Mouse (Mus musculus): Measurements from ENCODE around the gene Olfr103. TPM values are rescaled to one million over a fixed set of nuclear protein-coding genes. Genes with fewer than 3 reads are reported as not detected.

Gene Olfr103
- total RNA-seq (2014; fragmentation: Nextera tagmentation): not detected in 2 replicates
- total RNA-seq (2017): not detected in 2 replicates

DNA sequence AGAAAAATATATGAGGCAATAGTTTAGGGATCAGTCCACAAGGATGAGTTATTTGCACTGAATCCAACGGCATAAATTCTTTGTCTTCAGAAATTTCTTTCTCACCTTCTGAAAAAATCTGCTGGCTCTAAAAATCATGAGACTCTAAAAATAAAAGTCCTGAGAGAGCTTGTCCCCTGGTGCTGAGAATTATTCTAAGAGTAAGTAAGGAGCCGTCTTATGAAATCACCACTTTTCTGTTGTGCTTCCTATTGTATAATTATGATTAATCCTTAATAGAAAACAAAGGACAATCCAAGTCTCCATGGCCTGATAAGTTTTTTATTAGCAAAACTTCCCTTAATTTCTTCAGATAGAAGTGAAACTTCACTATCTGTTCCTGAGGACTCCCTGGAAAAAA lies at the start of gene Olfr103:
Gene Olfr103 (minus strand): TSS at position 101 of the 400 bp plus-strand sequence.
- ATAC-seq (replicated peaks; ENCODE audit: low FRiP score, low TSS enrichment, poor library complexity, severe bottlenecking): no peak

DNA sequence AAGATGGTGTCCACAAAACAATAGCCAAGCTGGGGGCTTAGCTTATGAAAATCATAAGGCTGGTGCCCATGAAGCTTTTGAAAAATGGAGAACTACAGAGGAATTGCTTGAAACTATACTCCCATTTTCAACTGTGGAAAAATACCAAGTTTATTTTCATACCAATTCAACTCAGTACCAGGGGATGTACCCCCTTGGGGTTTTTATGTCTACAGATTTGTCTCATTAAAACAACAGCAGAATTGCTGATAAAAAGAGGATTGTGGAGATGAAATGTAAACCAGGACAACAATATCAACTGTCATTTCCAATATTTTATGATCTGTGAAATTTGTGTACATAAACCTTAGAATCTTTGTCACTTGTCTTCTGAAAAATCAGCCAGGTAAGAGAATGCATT lies 39.2 kb upstream of the Olfr103 start, which contains the start of gene Olfr105-ps:
Gene Olfr105-ps (plus strand): TSS at position 301 of the 400 bp plus-strand sequence.
- ATAC-seq (replicated peaks; ENCODE audit: low FRiP score, low TSS enrichment, poor library complexity, severe bottlenecking): no peak

DNA sequence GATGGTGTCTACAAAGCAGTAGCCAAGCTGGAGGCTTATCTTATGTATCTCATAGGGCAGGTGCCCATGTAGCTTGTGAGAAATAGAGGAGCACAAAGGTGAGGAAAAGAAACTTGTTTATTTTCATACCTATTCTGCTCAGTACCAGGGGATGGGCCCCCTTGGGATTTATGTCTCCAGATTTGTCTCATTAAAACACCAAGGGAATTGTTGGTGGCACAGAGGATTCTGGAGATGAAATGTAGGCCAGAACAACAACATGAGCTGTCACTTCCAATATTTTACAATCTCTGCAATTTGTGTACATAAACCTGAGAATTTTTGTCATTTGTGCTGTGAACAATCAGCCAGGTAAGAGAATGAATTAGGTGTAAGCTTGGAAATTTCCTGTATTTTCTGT lies 19.8 kb upstream of the Olfr103 start, which contains the start of gene Olfr104-ps:
Gene Olfr104-ps (plus strand): TSS at position 301 of the 400 bp plus-strand sequence.
- ATAC-seq (replicated peaks; ENCODE audit: low FRiP score, low TSS enrichment, poor library complexity, severe bottlenecking): no peak

DNA sequence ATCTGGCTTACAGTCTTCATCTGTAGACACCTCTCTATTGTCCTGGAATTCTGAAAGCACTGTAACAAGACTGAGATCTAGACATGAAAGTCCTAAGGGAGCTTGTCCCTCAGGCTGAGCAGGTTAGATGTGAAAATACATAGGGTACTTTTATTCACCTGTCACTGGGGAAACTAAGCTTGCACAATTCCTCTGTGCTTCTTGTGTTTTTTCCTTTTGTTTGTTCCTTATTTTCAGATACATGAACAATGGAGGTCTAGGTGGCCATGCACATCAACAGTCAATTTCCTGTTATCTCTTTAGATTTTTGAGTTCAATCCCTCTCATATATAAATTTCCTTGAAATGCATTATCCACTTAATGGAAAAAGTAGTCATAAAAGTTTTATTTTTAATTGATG lies 22.5 kb downstream of the Olfr103 start, which contains the start of gene Olfr102:
Gene Olfr102 (minus strand): TSS at position 101 of the 400 bp plus-strand sequence.
- no peak for ATAC-seq (replicated peaks; ENCODE audit: low FRiP score, low TSS enrichment, poor library complexity, severe bottlenecking)

DNA sequence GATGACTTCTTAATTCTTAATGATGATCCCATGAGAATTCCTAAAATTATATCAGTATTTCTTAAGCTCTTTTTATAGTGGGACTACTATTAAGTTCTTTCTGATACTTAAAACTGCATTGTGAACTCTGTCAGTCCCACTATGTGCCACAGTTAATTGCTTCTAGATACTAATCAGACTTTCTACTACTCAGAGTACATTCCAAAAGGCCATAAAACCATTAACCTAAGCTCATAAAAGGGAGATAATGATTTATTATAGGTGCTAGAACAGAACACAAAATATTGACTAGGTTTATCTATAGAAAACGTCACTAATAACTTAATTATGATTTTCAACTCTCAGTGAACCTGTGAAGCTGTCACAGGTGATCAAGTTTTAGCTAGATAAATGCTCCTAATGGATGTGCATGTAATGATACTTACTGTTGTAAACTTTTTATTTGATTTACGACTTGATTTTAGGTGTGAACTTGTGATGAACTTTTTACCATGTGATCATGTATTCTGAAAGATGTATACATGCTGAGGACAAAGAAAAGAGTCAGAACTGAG lies 29.3 kb downstream of the Olfr103 start:
- no peak for ATAC-seq (replicated peaks; ENCODE audit: low FRiP score, low TSS enrichment, poor library complexity, severe bottlenecking)

DNA sequence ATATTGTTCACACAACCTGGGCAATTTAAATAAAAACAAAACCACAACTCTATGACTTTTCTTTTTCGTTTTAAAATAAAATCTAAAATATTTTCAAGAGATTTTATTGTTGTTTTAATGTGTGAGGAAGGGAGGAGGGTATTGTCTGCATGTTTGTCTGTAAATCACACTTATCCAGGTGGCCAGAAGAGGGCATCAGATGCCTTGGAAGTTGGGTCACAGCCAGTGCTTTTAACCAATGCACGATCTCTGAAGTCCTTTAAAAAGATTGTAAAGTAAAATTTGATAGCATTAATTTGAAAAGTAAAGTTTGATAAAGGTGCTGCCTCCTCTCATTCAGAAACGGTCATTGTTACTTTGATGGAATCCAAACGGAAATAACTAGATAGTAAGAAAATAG lies 31.0 kb downstream of the Olfr103 start:
- no peak for ATAC-seq (replicated peaks; ENCODE audit: low FRiP score, low TSS enrichment, poor library complexity, severe bottlenecking)

DNA sequence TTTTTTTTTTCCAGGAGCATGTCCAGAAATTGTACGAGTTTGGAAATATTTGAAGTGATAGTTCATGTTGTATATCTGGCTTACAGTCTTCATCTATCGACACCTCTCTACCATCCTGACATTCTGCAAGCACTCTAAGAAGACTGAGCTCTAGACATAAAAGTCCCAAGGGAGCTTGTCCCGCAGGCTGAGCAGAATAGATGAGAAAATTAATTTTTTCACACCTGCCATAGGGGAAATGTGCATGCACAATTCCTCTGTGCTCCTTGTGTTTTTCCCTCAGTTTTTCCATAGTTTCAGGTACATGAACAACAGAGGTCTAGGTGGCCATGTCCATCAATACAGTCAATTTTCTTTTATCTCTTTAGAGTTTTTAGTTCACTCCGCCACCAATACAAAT lies 35.3 kb downstream of the Olfr103 start, which contains the start of gene Olfr101:
Gene Olfr101 (minus strand): TSS at position 101 of the 400 bp plus-strand sequence.
- no peak for ATAC-seq (replicated peaks; ENCODE audit: low FRiP score, low TSS enrichment, poor library complexity, severe bottlenecking)

Other genes with a start within 250 kb of the Olfr103 start
- gene Olfr91, start 241.4 kb downstream of the Olfr103 start, total RNA-seq (2014; fragmentation: Nextera tagmentation): not detected in 2 replicates
- gene Olfr91, start 241.4 kb downstream of the Olfr103 start, total RNA-seq (2017): not detected in 2 replicates
- gene Olfr92, start 219.6 kb downstream of the Olfr103 start, total RNA-seq (2014; fragmentation: Nextera tagmentation): not detected in 2 replicates
- not detected in 2 replicates for gene Olfr92, start 219.6 kb downstream of the Olfr103 start, total RNA-seq (2017)
- not detected in 2 replicates for gene Olfr93, start 178.2 kb downstream of the Olfr103 start, total RNA-seq (2014; fragmentation: Nextera tagmentation)
- gene Olfr93, start 178.2 kb downstream of the Olfr103 start, total RNA-seq (2017): not detected in 2 replicates
- not detected in 2 replicates for gene Ubd, start 145.8 kb downstream of the Olfr103 start, total RNA-seq (2014; fragmentation: Nextera tagmentation)
- gene Ubd, start 145.8 kb downstream of the Olfr103 start, total RNA-seq (2017): 0.88 TPM in 1 of 2 replicates, not detected in the other
- not detected in 2 replicates for gene Olfr94, start 138.7 kb downstream of the Olfr103 start, total RNA-seq (2014; fragmentation: Nextera tagmentation)
- gene Olfr94, start 138.7 kb downstream of the Olfr103 start, total RNA-seq (2017): not detected in 2 replicates
- gene Olfr95, start 126.6 kb downstream of the Olfr103 start, total RNA-seq (2014; fragmentation: Nextera tagmentation): not detected in 2 replicates
- gene Olfr95, start 126.6 kb downstream of the Olfr103 start, total RNA-seq (2017): not detected in 2 replicates
- gene Olfr96, start 119.6 kb downstream of the Olfr103 start, total RNA-seq (2014; fragmentation: Nextera tagmentation): not detected in 2 replicates
- gene Olfr96, start 119.6 kb downstream of the Olfr103 start, total RNA-seq (2017): not detected in 2 replicates
- gene Olfr97, start 102.4 kb downstream of the Olfr103 start, total RNA-seq (2014; fragmentation: Nextera tagmentation): not detected in 2 replicates
- not detected in 2 replicates for gene Olfr97, start 102.4 kb downstream of the Olfr103 start, total RNA-seq (2017)
- gene Olfr98, start 75.9 kb downstream of the Olfr103 start, total RNA-seq (2014; fragmentation: Nextera tagmentation): not detected in 2 replicates
- not detected in 2 replicates for gene Olfr98, start 75.9 kb downstream of the Olfr103 start, total RNA-seq (2017)
- 5.7 and 6.3 TPM in 2 replicates for gene H2-M3, start 69.5 kb downstream of the Olfr103 start, total RNA-seq (2014; fragmentation: Nextera tagmentation)
- 3.8 and 9.0 TPM in 2 replicates for gene H2-M3, start 69.5 kb downstream of the Olfr103 start, total RNA-seq (2017)
- gene Olfr99, start 56.2 kb downstream of the Olfr103 start, total RNA-seq (2014; fragmentation: Nextera tagmentation): not detected in 2 replicates
- gene Olfr99, start 56.2 kb downstream of the Olfr103 start, total RNA-seq (2017): not detected in 2 replicates
- gene Olfr101, start 35.4 kb downstream of the Olfr103 start, total RNA-seq (2014; fragmentation: Nextera tagmentation): not detected in 2 replicates
- gene Olfr101, start 35.4 kb downstream of the Olfr103 start, total RNA-seq (2017): not detected in 2 replicates
- gene Olfr102, start 22.6 kb downstream of the Olfr103 start, total RNA-seq (2014; fragmentation: Nextera tagmentation): not detected in 2 replicates
- gene Olfr102, start 22.6 kb downstream of the Olfr103 start, total RNA-seq (2017): not detected in 2 replicates
- gene Olfr104-ps, start 19.9 kb upstream of the Olfr103 start, total RNA-seq (2014; fragmentation: Nextera tagmentation): not detected in 2 replicates
- gene Olfr104-ps, start 19.9 kb upstream of the Olfr103 start, total RNA-seq (2017): not detected in 2 replicates
- not detected in 2 replicates for gene Olfr105-ps, start 39.3 kb upstream of the Olfr103 start, total RNA-seq (2014; fragmentation: Nextera tagmentation)
- gene Olfr105-ps, start 39.3 kb upstream of the Olfr103 start, total RNA-seq (2017): not detected in 2 replicates
- gene Olfr106-ps, start 50.7 kb upstream of the Olfr103 start, total RNA-seq (2014; fragmentation: Nextera tagmentation): not detected in 2 replicates
- not detected in 2 replicates for gene Olfr106-ps, start 50.7 kb upstream of the Olfr103 start, total RNA-seq (2017)
- not detected in 2 replicates for gene Olfr107, start 59.5 kb upstream of the Olfr103 start, total RNA-seq (2014; fragmentation: Nextera tagmentation)
- not detected in 2 replicates for gene Olfr107, start 59.5 kb upstream of the Olfr103 start, total RNA-seq (2017)
- gene Olfr108, start 105.8 kb upstream of the Olfr103 start, total RNA-seq (2014; fragmentation: Nextera tagmentation): not detected in 2 replicates
- not detected in 2 replicates for gene Olfr108, start 105.8 kb upstream of the Olfr103 start, total RNA-seq (2017)
- gene Olfr109, start 119.2 kb upstream of the Olfr103 start, total RNA-seq (2014; fragmentation: Nextera tagmentation): not detected in 2 replicates
- gene Olfr109, start 119.2 kb upstream of the Olfr103 start, total RNA-seq (2017): not detected in 2 replicates
- gene H2-M2, start 143.9 kb upstream of the Olfr103 start, total RNA-seq (2014; fragmentation: Nextera tagmentation): not detected in 2 replicates
- not detected in 2 replicates for gene H2-M2, start 143.9 kb upstream of the Olfr103 start, total RNA-seq (2017)
- gene Olfr110, start 152.8 kb upstream of the Olfr103 start, total RNA-seq (2014; fragmentation: Nextera tagmentation): not detected in 2 replicates
- gene Olfr110, start 152.8 kb upstream of the Olfr103 start, total RNA-seq (2017): not detected in 2 replicates
- gene Olfr111, start 168.3 kb upstream of the Olfr103 start, total RNA-seq (2014; fragmentation: Nextera tagmentation): not detected in 2 replicates
- gene Olfr111, start 168.3 kb upstream of the Olfr103 start, total RNA-seq (2017): not detected in 2 replicates
- not detected in 2 replicates for gene Olfr112, start 229.8 kb upstream of the Olfr103 start, total RNA-seq (2014; fragmentation: Nextera tagmentation)
- gene Olfr112, start 229.8 kb upstream of the Olfr103 start, total RNA-seq (2017): not detected in 2 replicates
- not detected in 2 replicates for gene Olfr113, start 238.0 kb upstream of the Olfr103 start, total RNA-seq (2014; fragmentation: Nextera tagmentation)
- not detected in 2 replicates for gene Olfr113, start 238.0 kb upstream of the Olfr103 start, total RNA-seq (2017)